Mouse (Mus musculus): Measurements from ENCODE around the gene Gm28048. TPM values are rescaled to one million over a fixed set of nuclear protein-coding genes. Genes with fewer than 3 reads are reported as not detected.

Gm28048 gene
- polyA plus RNA-seq, 1 experiment from 2014 or later: 14.5 TPM

GRCm38 (mm10) chr11:22858441-22859300 lies 123.2 kb downstream of the Gm28048 start:
- H3K9me3 ChIP-seq (replicated peaks; ENCODE audit: control insufficient read depth, low read length): no peaks in the 10 kb centered on the region
- ATAC-seq (ENCODE audit: insufficient read depth, low FRiP score): peak; percentile 39; the same call in 1 of the 2 replicates

GRCm38 (mm10) chr11:22857705-22858440 lies 124.0 kb downstream of the Gm28048 start:
- Histone ChIP-seq H3K4me3 (replicated peaks; ENCODE audit: low read length) (peak overlapping the region; percentile 79), H3K4me1 (ENCODE audit: control insufficient read depth, insufficient read depth, low read length) (peaks cover 13% of the 10 kb centered on the region), H3K9me3 (replicated peaks; ENCODE audit: control insufficient read depth, low read length) (no peaks in the 10 kb centered on the region), H3K9ac (ENCODE audit: low read length) (peak overlapping the region; percentile 87), H3K27ac (ENCODE audit: low read length) (peak overlapping the region; percentile 95; the same call in 1 of the 2 replicates), H3K4me2 (ENCODE audit: low read depth, low read length) (peak overlapping the region; percentile 97), H3K36me3 (ENCODE audit: control insufficient read depth, insufficient read depth, low read length) (no peaks in the 10 kb centered on the region), H3K27me3 (ENCODE audit: control insufficient read depth, insufficient read depth, low read length) (no peaks in the 10 kb centered on the region)
- 26% methylated on average over 25 of the region's 25 CpGs for WGBS
- no peak for ATAC-seq (ENCODE audit: insufficient read depth, low FRiP score)

More at GRCm38 (mm10) chr11:22858441-22859300, 123.2 kb downstream of the Gm28048 start:
- H3K27me3 ChIP-seq (ENCODE audit: control insufficient read depth, insufficient read depth, low read length): no peaks in the 10 kb centered on the region
- H3K4me2 ChIP-seq (ENCODE audit: low read depth, low read length): peak overlapping the region; percentile 97
- H3K27ac ChIP-seq (ENCODE audit: low read length): peak overlapping the region; percentile 95
- peak overlapping the region; percentile 79 for H3K4me3 ChIP-seq (replicated peaks; ENCODE audit: low read length)
- H3K9ac ChIP-seq (ENCODE audit: low read length): peak overlapping the region; percentile 87
- no peaks in the 10 kb centered on the region for H3K36me3 ChIP-seq (ENCODE audit: control insufficient read depth, insufficient read depth, low read length)
- 4% methylated on average over 50 of the region's 50 CpGs for WGBS
- peaks cover 13% of the 10 kb centered on the region for H3K4me1 ChIP-seq (ENCODE audit: control insufficient read depth, insufficient read depth, low read length)

DNA sequence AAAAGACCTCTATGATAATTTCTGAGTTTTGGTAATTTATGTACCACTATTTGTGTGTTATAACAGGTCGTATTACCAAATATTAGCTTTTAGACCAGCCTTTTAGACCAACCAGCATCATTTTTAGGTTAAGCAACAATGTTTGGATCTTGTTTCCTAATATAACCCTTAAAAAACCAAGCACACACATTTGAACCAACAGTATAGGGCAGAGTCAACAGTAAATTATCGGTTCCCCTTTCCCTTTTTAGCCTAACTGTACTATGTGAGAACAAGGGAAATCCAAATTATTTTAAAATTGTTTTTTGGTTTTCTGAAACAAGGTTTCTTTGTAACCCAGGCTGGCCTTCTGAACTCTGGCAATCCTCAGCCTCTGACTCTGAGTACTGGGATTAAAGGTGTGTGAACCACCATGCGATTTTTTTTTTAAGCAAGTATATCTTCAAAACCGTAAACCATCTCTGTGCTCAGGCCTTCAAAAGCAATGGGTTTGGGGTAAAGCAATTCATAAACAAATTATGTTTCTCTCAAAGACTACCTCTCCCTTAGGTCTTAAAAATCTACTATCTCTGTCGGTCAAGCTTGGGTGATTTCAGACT lies 124.7 kb downstream of the Gm28048 start:
- Histone ChIP-seq H3K9ac (ENCODE audit: low read length) (no peak overlapping the region; the same call in 1 of the 2 replicates), H3K9me3 (replicated peaks; ENCODE audit: control insufficient read depth, low read length) (no peaks in the 10 kb centered on the region), H3K4me1 (ENCODE audit: control insufficient read depth, insufficient read depth, low read length) (peaks cover 16% of the 10 kb centered on the region), H3K4me2 (ENCODE audit: low read depth, low read length) (peak overlapping the region; percentile 97; the same call in 1 of the 2 replicates), H3K36me3 (ENCODE audit: control insufficient read depth, insufficient read depth, low read length) (no peaks in the 10 kb centered on the region), H3K27ac (ENCODE audit: low read length) (no peak overlapping the region), H3K27me3 (ENCODE audit: control insufficient read depth, insufficient read depth, low read length) (no peaks in the 10 kb centered on the region), H3K4me3 (replicated peaks; ENCODE audit: low read length) (peak overlapping the region; percentile 79)
- WGBS: 78% methylated on average over 5 of the region's 5 CpGs
- ATAC-seq (ENCODE audit: insufficient read depth, low FRiP score): no peak

- 62% methylated on average over 3 of the region's 3 CpGs for WGBS
- no peak overlapping the region for H3K27ac ChIP-seq (ENCODE audit: low read length)
- no peak overlapping the region for H3K4me3 ChIP-seq (replicated peaks; ENCODE audit: low read length)
- H3K36me3 ChIP-seq (ENCODE audit: control insufficient read depth, insufficient read depth, low read length): no peaks in the 10 kb centered on the region
- peaks cover 17% of the 10 kb centered on the region for H3K4me1 ChIP-seq (ENCODE audit: control insufficient read depth, insufficient read depth, low read length)
- H3K9me3 ChIP-seq (replicated peaks; ENCODE audit: control insufficient read depth, low read length): no peaks in the 10 kb centered on the region
- no peak overlapping the region for H3K4me2 ChIP-seq (ENCODE audit: low read depth, low read length)
- no peaks in the 10 kb centered on the region for H3K27me3 ChIP-seq (ENCODE audit: control insufficient read depth, insufficient read depth, low read length)
- ATAC-seq (ENCODE audit: insufficient read depth, low FRiP score): no peak
- H3K9ac ChIP-seq (ENCODE audit: low read length): no peak overlapping the region
Observed at GRCm38 (mm10) chr11:22856371-22856965, 125.4 kb downstream of the Gm28048 start.

DNA sequence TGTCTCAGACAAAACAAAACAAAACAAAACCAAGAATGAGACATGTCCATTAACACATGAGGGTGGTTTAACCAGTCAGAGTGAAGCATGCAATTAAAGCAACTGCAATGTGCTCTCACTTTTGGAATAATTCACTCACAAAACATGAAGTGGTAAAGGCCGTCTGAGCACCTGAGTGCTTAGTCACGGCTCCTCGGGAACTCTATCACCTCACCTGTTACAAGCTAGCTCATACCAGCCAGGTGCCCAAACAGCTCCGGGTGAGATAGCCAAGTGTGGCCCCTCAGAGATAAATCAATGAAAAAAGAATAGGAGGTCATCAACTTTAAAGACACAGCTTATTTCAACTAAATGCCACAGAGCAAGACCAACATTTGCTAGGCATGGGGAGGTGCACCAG lies 127.3 kb downstream of the Gm28048 start:
- Histone ChIP-seq H3K9me3 (replicated peaks; ENCODE audit: control insufficient read depth, low read length) (no peaks in the 10 kb centered on the region), H3K36me3 (ENCODE audit: control insufficient read depth, insufficient read depth, low read length) (no peaks in the 10 kb centered on the region), H3K27ac (ENCODE audit: low read length) (no peak overlapping the region), H3K9ac (ENCODE audit: low read length) (no peak overlapping the region), H3K4me3 (replicated peaks; ENCODE audit: low read length) (no peak overlapping the region), H3K4me1 (ENCODE audit: control insufficient read depth, insufficient read depth, low read length) (peaks cover 18% of the 10 kb centered on the region), H3K4me2 (ENCODE audit: low read depth, low read length) (no peak overlapping the region), H3K27me3 (ENCODE audit: control insufficient read depth, insufficient read depth, low read length) (no peaks in the 10 kb centered on the region)
- WGBS: 56% methylated on average over 4 of the region's 4 CpGs
- no peak for ATAC-seq (ENCODE audit: insufficient read depth, low FRiP score)

- no peak for ATAC-seq (ENCODE audit: insufficient read depth, low FRiP score)
- H3K27me3 ChIP-seq (ENCODE audit: control insufficient read depth, insufficient read depth, low read length): no peaks in the 10 kb centered on the region
- no peak overlapping the region for H3K27ac ChIP-seq (ENCODE audit: low read length)
- WGBS: 37% methylated on average over 2 of the region's 2 CpGs
- no peak overlapping the region for H3K4me2 ChIP-seq (ENCODE audit: low read depth, low read length)
- H3K4me1 ChIP-seq (ENCODE audit: control insufficient read depth, insufficient read depth, low read length): peaks cover 22% of the 10 kb centered on the region
- no peaks in the 10 kb centered on the region for H3K9me3 ChIP-seq (replicated peaks; ENCODE audit: control insufficient read depth, low read length)
- H3K9ac ChIP-seq (ENCODE audit: low read length): no peak overlapping the region
- no peak overlapping the region for H3K4me3 ChIP-seq (replicated peaks; ENCODE audit: low read length)
- H3K36me3 ChIP-seq (ENCODE audit: control insufficient read depth, insufficient read depth, low read length): no peaks in the 10 kb centered on the region
Observed at GRCm38 (mm10) chr11:22853477-22854157, 128.3 kb downstream of the Gm28048 start.

- no peak overlapping the region for H3K4me3 ChIP-seq (replicated peaks; ENCODE audit: low read length)
- H3K4me1 ChIP-seq (ENCODE audit: control insufficient read depth, insufficient read depth, low read length): peaks cover 28% of the 10 kb centered on the region
- no peak overlapping the region for H3K9ac ChIP-seq (ENCODE audit: low read length)
- 85% methylated on average over 1 of the region's 1 CpGs for WGBS
- no peak overlapping the region for H3K27ac ChIP-seq (ENCODE audit: low read length)
- H3K4me2 ChIP-seq (ENCODE audit: low read depth, low read length): no peak overlapping the region
- no peaks in the 10 kb centered on the region for H3K9me3 ChIP-seq (replicated peaks; ENCODE audit: control insufficient read depth, low read length)
- no peaks in the 10 kb centered on the region for H3K36me3 ChIP-seq (ENCODE audit: control insufficient read depth, insufficient read depth, low read length)
- ATAC-seq (ENCODE audit: insufficient read depth, low FRiP score): no peak
- H3K27me3 ChIP-seq (ENCODE audit: control insufficient read depth, insufficient read depth, low read length): no peaks in the 10 kb centered on the region
Observed at GRCm38 (mm10) chr11:22852510-22852909, 129.4 kb downstream of the Gm28048 start.

GRCm38 (mm10) chr11:22851416-22851815 lies 130.5 kb downstream of the Gm28048 start:
- no peaks in the 10 kb centered on the region for H3K9me3 ChIP-seq (replicated peaks; ENCODE audit: control insufficient read depth, low read length)
- H3K4me2 ChIP-seq (ENCODE audit: low read depth, low read length): no peak overlapping the region
- WGBS: 38% methylated on average over 4 of the region's 4 CpGs
- H3K36me3 ChIP-seq (ENCODE audit: control insufficient read depth, insufficient read depth, low read length): no peaks in the 10 kb centered on the region
- no peak overlapping the region for H3K9ac ChIP-seq (ENCODE audit: low read length)
- no peak for ATAC-seq (ENCODE audit: insufficient read depth, low FRiP score)
- H3K4me3 ChIP-seq (replicated peaks; ENCODE audit: low read length): no peak overlapping the region
- H3K4me1 ChIP-seq (ENCODE audit: control insufficient read depth, insufficient read depth, low read length): peaks cover 34% of the 10 kb centered on the region
- H3K27me3 ChIP-seq (ENCODE audit: control insufficient read depth, insufficient read depth, low read length): no peaks in the 10 kb centered on the region
- H3K27ac ChIP-seq (ENCODE audit: low read length): 0 out of 2 replicates have a peak overlapping the region, but pooled peaks have one; percentile 27

Measured in stomach, embryonic 16.5 days (tissue).